Mouse (Mus musculus) monocyte, adult 2 months (primary cell): ENCODE data around the gene Hspbp1.

Experiments used
- DNase-seq, 2 experiments: peaks; one replicate each; pipeline ENCODE4 v3.0.0; 2022; ENCODE audit warnings: low spot score in 2 of 2, low read depth in 1 of 2

The Hspbp1 gene

GRCm38 (mm10) chr7:4669156-4669555, 15.7 kb downstream of the Hspbp1 start:
- no peak for DNase-seq

- no peak for DNase-seq
Measured at GRCm38 (mm10) chr7:4668506-4668905, 16.4 kb downstream of the Hspbp1 start.

- no peak for DNase-seq
Measured at GRCm38 (mm10) chr7:4666871-4667270, 18.0 kb downstream of the Hspbp1 start.

GRCm38 (mm10) chr7:4663742-4664141, 21.1 kb downstream of the Hspbp1 start:
- no peak for DNase-seq

GRCm38 (mm10) chr7:4663179-4663578, 21.7 kb downstream of the Hspbp1 start:
- DNase-seq: no peak

- no peak for DNase-seq
Measured at GRCm38 (mm10) chr7:4659911-4660443, 24.9 kb downstream of the Hspbp1 start.

- peak; percentile 88 to 93 for DNase-seq
Measured at GRCm38 (mm10) chr7:4658912-4659551, 25.8 kb downstream of the Hspbp1 start, which contains the start of gene Ppp6r1. Gene Ppp6r1 (minus strand): TSS chr7:4659019.

GRCm38 (mm10) chr7:4658128-4658907, 26.6 kb downstream of the Hspbp1 start:
- DNase-seq: no peak

- DNase-seq: no peak
Measured at GRCm38 (mm10) chr7:4657521-4658127, 27.2 kb downstream of the Hspbp1 start.

GRCm38 (mm10) chr7:4656818-4657217, 28.1 kb downstream of the Hspbp1 start:
- DNase-seq: no peak

GRCm38 (mm10) chr7:4655916-4656315, 29.0 kb downstream of the Hspbp1 start:
- no peak for DNase-seq

- DNase-seq: no peak
Measured at GRCm38 (mm10) chr7:4655393-4655792, 29.5 kb downstream of the Hspbp1 start.

GRCm38 (mm10) chr7:4654221-4654620, 30.6 kb downstream of the Hspbp1 start:
- no peak for DNase-seq

GRCm38 (mm10) chr7:4653780-4654179, 31.1 kb downstream of the Hspbp1 start:
- peak; percentile 62 to 68 for DNase-seq

GRCm38 (mm10) chr7:4653351-4653750, 31.5 kb downstream of the Hspbp1 start:
- DNase-seq: no peak

- DNase-seq: no peak
Measured at GRCm38 (mm10) chr7:4652726-4653125, 32.1 kb downstream of the Hspbp1 start.

GRCm38 (mm10) chr7:4651581-4651980, 33.3 kb downstream of the Hspbp1 start:
- DNase-seq: no peak

- DNase-seq: no peak
Measured at GRCm38 (mm10) chr7:4647992-4648391, 36.9 kb downstream of the Hspbp1 start.

- DNase-seq: peak; percentile 64 to 72
Measured at GRCm38 (mm10) chr7:4647291-4647690, 37.6 kb downstream of the Hspbp1 start.

- no peak for DNase-seq
Measured at GRCm38 (mm10) chr7:4646806-4647205, 38.1 kb downstream of the Hspbp1 start.

- no peak for DNase-seq
Measured at GRCm38 (mm10) chr7:4643225-4643624, 41.6 kb downstream of the Hspbp1 start.

GRCm38 (mm10) chr7:4641956-4642355, 42.9 kb downstream of the Hspbp1 start:
- DNase-seq: no peak
